Mouse (Mus musculus) G1E (cell line): ENCODE data around the gene Cyth1.

Source experiments
- CTCF ChIP-seq: IDR thresholded peaks from 2 replicates; pipeline ENCODE4 v1.5.1; 2012; ENCODE audit warnings: low read depth, low read length, inconsistent platforms, mixed read lengths
- GATA2 ChIP-seq: IDR thresholded peaks from 2 replicates; pipeline ENCODE4 v1.6.1; 2012; ENCODE audit warnings: low read depth, low read length, inconsistent platforms, borderline replicate concordance
- POLR2AphosphoS5 ChIP-seq: IDR thresholded peaks from 2 replicates; pipeline ENCODE4 v1.6.1; 2012; ENCODE audit warnings: low read depth, low read length, inconsistent platforms; ENCODE audit not compliant: insufficient replicate concordance

- no peak for TF ChIP-seq CTCF
- no peak for TF ChIP-seq GATA2
- no peak for TF ChIP-seq POLR2AphosphoS5
Observed at GRCm38 (mm10) chr11:118266666-118267046, 18.3 kb upstream of the Cyth1 start.
